Mouse (Mus musculus) layer of hippocampus, postnatal 14 days (tissue): Measurements from ENCODE around the gene Ccng2. TPM values are rescaled to one million over a fixed set of nuclear protein-coding genes. Genes with fewer than 3 reads are reported as not detected.

Experiments
- DNase-seq, 2 experiments: peaks; one replicate each; pipeline ENCODE4 v3.0.0; 2021 to 2022; ENCODE audit warnings: low spot score in 2 of 2, mixed read lengths in 1 of 2
- total RNA-seq, 2 experiments: library from RNA; stranded (reverse); gene quantifications; 2 replicates each; pipeline ENCODE4 v1.2.3; 2021

The Ccng2 gene
- total RNA-seq, 2 experiments from 2014 or later, result 46.4 to 49.9 TPM

DNA sequence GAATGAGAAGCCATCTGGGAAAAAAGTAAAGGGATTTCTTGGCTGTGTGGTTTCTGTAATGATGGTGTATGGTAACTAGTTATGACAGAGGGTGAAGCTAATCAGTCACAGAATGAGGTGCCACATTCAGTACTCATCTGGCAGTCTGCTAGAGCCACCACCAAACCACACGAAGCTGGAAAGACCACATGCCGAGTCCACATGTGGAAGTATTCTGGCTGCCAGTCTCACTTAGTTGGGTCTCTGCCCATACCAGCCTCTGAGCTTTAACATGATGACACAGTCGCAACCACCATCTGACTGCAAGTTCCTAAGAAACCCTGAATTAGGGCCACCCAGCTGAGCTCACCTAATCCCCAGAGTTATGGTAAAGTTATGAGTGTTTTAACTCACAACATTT, 6.1 kb upstream of the Ccng2 start:
- no peak for DNase-seq

DNA sequence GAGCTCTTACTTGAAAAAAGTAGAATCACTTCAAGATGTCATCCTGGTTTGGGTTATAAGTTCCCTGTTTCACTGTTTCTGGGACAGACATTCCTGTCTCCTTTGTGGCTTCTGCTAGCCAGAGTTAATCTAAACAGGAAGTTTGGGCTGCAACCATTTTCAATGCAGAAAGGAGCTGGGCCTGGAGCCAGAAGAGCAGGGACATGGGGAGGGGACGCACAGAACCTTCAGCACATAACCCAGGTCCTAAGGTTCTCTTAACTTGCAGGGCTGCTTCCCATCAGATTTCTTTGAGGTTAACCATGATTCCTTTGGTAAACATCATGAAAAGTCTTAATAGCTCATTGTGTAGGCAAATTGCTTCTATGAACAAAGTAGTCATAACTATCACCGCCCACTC, 4.3 kb upstream of the Ccng2 start:
- no peak for DNase-seq

DNA sequence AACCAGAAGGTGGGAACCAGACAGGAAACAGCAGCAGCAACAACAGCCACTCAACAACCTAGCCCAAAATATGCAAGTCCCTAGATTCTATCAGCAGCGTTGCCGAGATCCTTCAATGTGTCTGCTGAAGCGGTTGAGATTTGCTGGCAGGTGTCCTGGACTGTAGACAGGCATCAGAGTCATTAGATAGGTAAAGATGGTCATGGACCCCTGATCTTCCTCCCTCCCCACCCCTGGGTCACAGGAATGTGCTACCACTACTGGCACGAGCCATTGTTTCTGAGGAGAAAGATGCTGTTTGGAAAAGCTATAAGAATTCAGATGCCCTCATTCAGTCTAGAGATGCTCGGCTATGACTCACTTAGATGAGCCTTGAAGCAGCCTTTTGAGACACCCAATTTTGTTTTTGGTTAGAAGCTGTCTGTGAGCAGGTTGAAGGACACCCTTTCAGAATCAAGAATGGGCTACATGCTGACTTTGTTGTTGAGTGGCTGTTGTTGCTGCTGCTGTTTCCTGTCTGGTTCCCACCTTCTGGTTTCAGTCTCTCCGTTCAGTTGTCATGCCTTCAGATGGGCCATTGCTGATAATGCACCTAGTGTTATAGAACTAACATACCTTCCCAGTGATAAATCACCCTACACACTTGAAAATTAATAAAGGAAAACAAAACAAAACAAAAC, 3.5 kb upstream of the Ccng2 start:
- DNase-seq, result no peak

DNA sequence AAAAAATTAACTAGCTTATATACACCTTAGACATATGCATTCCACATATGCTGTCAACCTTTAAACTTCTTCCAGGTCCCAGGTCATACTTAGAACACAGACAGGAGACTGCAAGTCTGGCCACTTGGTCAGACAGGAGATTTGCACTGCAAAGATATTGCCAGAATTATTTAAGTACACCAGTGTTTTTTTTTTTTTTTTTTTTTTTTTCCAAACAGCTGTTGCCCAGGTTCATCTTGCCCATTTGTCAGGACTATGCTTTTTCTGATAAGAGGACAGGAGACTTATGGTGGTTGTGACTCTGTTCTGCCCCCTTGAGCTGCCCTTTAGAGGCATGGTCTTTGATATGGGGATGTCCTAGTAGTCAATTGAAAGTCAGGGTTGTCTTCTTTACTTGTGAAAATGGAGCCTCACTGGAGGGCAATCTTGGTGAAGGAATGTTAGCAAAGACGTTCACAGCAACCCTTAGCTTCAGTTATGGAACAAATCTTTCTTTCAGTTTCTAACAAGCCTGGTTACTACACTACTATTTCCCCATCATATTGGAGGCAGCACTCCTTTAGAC, 2.8 kb upstream of the Ccng2 start:
- no peak for DNase-seq

DNA sequence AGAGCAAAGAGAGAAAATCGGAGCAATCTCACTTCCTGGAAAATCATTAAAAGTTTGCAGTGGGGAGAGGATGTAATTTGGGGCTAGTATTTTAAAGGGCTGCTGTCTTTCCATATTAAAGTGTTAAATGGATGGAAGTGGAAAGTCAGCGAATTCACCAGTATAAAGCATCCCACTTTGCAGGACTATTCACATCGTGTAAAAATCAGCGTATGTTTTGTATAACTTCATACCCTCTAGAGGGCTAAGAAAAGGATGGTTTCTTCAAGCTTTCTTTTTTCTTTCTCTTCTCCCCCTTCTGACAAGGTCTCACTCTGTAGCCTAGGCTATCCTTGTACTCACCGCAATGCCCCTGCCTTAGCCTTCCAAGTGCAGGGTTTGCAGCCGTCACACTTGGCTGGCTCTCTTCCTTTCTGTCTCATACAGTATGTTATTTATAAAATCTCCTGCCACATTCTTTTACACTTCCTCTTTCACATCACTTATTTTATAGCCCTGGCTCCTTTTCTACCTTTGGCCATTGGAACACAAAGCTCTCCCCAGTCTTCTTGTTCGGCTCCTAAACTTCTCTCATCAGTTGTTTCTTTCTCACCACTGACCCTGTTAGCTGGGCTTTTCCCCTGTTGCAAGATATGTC, 1.8 kb upstream of the Ccng2 start:
- no peak for DNase-seq

DNA sequence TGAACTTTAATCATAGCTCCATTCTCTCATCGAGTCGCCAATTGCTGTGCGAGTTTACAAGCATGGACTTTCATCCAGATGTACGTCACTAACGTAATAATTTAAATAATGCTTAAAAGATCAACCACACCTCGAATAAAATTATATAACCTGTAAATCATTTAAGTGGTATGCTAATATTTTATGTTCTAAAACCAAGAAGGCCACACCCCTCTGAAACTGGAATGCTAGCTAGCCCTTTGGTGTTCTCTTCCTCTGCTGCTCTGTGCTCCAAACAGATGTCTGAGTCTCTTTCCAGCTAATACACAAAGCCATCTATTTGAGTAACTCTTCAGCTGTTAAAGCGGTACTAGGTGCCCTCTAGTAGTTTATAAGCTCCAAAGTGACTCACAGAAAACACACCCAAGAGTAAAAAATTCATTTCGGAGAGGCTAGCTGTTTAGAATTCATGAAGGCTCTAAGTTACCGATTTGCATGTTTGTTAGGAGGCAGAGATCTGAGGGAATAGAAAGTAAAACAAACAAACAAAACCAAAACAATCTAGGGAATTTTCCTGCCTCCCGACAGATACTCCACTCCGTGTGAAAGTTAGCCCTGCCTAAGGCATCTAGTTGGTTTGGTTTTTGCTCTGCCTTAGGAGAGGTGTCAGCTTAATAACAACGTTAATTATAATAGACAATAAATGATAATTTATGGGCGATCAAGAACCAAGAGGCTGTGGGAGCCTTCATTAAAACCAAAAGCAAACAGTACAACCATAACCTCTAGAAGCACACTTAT, 1.1 kb upstream of the Ccng2 start:
- no peak for DNase-seq

DNA sequence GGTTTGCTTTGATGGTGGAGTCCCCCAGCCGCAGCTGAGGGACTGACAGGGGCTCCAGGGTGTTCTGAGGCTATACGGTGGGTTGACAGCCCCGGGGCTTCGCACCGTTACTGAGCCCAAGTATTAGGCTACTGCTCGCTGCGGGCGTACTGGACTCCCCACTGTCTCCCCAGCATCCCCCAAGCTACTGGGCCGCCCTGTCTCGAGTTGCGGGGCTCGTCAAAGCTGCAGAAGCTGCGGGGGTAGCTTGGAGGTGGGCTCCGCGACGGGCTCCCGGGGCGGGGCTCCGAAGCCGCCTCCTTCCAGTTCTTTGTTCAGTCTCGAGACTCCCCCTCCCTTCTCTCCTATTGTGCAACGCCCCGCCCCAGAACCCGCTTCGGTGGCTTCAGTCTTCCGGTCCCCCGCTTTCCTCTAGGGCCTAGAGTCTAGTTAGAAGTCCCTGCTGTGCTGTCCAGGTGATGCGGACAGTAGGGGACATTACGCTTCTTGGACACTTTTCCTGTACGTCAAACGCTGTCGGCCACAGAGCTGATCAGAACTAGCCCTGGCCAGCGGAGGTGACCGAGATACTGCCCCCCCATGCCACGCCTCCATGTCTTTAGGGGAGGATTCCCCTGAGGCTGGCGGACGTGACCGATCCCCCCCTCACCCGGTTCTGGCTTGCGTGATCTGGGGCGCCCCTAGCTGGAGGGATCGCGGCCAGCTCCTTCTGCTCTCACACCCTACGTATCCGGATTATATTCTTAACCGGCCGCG, 972 bp downstream of the Ccng2 start:
- peak; percentile 73 to 80 for DNase-seq

DNA sequence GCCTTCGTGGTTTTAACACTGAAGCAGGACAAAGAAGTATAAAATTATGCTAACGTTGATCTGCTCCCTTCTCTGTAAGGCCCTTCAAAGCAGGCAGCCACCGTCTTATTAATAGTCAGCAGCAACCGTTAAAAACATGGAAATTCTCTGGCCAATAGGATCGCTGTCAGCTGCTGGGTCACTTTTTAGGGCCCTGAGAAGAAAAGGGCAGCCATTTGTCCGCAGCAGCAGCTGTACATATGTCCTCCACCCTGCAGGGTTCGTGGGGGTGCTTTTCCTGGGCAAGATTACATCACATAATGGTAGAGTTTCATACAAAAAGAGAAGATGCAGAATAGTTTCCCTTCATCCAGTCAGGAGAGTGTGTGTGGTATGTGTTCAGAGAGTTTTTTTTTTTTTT, 3.0 kb downstream of the Ccng2 start:
- DNase-seq, result no peak

DNA sequence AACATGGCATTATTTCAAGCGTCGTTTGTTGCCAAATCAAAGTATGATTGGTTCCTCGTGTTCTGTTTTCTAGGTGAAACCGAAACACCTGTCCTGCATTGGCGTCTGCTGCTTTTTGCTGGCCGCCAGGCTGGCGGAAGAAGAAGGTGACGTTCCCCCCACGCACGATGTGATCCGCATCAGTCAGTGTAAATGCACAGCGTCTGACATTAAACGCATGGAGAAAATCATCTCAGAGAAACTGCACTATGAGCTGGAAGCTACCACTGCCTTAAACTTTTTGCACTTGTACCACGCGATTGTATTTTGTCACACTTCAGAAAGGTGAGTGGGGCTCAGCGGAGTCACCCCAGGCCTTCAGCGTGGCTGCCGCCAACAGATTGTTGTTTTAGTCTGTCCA, 3.7 kb downstream of the Ccng2 start:
- no peak for DNase-seq

DNA sequence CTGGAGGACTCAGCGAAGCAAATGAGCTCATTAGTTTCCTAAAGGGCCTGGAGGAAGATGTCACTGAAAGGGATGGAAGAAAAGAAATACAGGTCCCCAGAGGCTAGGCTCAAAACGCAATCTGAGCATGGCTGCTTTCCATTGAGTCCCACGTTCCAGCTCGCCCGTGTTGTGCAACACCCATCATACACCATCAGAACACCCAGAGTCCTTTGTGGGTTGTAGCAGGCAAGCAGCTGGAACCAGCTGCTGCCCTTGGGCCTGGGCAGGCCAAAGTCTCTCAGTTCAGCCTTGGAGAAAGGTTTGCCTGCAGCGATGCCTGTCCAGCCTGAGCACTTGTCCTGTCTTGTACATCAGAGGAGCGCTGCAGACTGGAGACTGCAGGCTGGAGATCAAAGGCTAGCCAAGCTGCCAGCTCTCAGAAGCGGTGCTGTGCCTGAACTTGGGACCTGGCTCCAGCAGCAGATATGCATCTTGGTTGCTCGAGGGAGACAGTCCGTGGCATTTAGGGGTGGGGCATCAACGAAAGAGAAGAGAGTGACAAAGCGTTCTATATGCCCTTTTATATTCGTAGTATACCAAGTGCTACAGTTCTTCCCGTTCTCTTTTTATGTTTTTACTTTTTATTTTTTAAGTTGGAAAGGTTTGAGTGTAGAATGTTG, 15.5 kb downstream of the Ccng2 start:
- DNase-seq, result no peak

DNA sequence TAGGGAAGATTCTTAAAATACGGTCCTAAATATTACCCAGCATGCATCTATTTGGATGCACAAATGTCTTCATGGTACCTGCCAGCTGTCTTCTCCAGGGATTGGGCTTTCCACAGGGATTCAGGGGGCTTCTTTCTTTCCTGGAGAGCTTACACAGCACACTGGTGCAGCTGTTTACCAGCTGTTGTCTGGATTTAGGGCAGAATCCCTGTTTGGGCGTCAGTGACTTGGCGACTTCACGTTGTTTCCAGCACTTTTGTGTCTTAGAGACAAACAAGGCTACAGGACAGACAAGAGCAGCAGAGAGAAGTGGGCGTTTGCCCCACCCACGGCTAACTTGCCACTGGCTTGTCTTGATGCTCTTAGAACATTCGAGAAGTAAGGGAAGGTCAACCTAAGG, 16.1 kb downstream of the Ccng2 start:
- no peak for DNase-seq

DNA sequence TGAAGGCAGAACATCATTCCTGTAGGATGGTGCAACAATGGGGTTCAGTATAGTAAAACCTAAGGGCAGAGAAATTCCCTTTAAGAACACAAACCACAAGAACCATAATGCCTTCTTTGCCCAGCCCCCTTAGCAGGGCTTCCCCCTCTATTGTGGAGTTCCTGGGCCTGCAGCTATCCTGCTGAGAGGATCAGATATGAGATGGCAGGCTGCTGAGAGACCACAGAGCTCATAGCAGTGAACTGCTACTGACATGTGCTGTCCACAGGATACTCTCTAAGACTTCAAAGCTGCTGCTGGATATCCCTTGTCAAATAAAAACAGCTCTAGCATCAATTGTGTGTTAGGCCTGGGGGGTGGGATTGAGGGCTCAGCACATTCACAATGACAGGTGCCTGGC, 21.5 kb downstream of the Ccng2 start:
- DNase-seq, result no peak

DNA sequence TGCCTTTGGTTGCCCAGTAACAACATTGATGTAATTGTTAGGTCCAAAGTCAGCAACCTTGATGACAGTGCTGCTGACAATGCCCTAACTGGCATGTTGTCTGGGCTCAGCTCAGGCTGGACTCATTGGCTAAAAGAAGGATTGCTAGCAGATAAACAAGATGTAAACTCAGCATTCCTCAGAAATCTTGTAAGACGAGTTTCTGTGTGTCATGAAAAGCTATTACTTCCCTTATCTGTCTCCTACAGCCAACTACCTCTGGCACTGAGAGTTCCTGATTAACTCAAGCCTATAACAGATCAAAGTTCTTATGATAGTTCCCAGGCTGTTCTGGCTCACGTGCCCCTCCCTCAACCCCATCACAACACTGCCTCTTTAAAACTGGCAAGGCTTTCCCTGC, 23.2 kb downstream of the Ccng2 start:
- no peak for DNase-seq

DNA sequence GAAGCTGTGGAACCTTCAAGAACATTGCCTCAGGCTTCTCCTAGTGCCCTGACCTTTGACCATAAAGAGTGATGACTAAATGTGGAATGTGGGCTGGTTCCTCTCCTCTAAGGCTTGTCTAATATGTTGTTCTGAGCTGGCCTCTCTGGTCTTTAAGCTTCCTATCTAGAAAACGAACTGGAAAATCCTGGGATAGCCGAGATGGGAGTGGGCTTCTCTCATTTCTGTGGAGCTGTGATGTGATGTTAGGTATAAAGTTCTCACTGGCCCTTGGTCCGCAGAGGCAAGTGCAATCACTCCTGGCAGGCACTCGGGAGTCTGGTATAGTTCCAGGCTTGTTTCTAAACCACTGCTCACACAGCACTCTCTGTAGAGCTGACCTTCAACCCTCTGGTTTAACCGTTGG, 29.3 kb downstream of the Ccng2 start:
- no peak for DNase-seq

DNA sequence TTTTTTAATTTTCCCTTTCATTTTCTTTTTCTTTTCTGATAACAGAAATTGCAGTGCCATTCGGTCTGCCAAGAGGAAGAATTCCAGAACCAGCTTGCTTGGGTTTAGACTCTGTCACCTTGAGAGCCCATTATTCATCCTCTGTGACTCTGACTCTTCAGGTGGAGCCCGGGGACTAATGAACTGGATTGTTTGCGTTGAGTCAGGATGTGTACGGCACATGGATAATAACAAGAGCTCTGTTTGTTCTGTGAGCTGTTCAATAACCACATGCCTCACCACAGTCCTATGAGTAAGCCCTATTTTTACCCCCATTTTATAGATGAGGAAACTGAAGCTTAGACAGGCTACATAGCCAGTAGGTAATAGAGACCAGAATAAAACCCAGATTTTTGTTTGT, 29.7 kb downstream of the Ccng2 start:
- DNase-seq, result no peak

DNA sequence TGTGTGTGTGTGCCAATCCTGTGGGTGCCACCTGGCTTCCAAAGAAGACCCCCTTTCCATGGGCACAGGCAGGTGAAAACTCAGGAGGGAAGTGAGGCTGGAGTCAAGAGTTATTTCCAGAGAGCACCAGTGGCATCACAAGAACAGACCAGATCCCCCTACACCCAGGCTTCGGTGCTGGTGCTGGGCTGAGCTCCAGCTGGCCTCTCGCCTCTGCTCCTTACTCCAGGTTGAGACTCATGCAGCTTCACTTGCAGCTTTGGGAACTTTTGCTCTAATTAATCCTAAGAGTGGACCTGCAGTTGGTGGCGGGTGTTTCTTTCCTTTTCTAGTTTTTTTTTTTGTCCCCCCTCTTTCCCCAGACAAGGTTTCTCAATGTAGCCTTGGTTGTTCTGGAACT, 30.3 kb downstream of the Ccng2 start:
- no peak for DNase-seq

DNA sequence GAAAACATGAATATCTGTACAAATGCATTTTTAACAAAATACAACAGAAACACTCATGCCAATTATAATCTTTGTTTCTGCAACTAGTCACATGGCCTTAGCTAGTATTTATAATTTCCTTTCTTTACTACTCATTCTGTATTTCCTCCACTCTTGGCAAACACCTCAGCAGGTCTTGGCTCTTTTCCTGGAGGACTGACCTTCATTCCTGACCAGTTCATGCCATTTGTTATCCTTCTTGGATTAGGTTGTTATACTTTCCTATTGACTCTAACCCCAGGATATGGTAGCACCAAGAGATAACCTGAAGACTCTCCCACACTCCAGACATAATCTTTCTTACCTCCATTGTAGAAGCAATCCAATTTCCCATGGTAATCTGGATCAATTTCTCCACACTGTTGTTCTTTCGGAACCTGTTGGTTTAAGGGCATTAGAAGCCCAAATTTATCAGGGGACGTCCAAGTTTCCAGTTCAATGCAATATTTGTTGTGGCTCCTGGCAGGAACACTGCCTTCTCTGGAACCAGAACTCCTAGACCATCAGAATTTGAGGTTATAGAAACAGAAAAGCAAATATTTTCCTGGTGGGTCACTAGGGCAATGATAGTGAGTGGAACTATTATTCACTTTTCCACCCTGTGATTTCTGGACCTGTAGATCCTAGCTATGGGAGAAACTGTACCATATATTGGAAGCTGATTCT, 38.2 kb downstream of the Ccng2 start:
- no peak for DNase-seq

DNA sequence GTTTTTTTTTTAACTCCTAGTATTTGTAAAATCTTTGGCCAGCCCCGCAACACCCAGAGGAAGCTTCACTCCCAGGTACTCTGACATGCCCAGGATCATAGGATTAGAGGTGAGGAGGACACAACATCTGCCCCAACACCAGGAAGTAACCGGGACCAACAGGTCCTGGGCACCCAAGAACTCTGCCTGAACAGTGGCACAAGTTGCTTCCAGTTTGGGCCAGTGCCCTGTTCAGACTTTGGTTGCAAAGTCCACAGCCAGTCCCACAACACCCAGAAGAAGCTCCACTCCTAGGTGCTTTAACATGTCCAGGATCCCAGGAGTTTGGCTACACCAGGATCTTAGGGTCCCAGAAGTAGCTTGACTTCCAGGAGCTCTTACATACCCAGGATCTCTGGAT, 41.9 kb downstream of the Ccng2 start:
- no peak for DNase-seq

DNA sequence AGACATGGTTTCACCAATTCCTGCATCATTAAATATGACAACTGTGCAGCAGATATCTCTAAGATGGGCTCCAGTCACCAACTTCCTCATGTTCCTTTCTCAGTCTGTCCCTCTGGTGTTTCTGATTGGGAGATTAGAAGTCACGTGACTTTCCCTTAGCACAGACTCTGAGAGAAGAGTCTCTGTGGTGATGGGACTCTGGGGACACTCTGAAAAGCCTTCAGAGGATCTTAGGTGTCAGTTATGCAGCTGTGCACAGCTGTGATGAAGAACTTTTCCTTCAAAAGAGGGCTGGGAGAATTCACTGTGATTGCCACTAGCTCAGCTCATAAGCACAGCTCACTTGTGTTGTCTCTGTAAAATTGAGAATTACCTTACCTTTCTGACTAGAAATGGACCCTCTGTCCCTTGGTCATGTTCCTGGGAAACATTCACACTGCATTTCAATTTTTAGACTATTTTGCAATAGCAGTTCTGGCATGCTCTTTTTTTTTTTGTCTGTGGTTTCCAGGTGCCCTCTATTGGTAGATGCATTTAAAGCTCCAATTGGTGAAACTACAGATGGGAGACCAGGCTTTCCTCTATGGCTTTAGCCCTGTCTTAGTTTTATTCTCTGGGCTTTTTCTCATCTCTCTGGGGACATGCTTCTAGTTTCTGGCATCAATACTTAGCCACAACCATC, 56.4 kb downstream of the Ccng2 start:
- DNase-seq, result peak; percentile 4 to 41
